In the genomic region with DNA sequence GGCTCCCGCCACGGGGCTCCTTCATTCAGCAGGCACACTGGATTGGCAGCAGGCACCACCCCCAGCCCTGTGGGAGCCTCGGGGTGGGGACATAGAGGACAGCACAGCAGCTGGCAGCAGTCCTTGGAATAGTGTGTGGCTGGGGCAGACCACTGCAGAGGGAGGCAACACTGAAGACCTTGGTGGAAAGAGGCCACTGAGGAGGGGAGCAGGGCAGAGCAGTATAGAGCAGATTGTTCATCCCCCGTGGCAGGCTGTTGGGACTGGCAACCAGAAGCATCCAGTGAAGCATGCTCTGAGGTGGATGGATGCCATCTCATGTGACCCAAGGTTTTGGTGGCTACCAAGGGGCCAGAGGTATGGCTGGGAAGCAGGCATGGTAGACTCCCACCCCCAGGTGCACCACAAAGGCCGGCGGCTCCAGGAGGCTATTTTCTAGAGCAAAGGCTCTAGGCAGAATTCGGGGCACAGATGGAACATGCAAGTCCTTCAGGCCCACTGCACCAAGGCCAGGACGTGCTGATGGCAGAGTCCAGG, we compare ENCODE assay signal across 8 mouse cellular contexts. TPM values are rescaled to one million over a fixed set of nuclear protein-coding genes. Genes with fewer than 3 reads are reported as not detected.
DNase-seq lines count a peak whose midpoint lies in the region; ATAC-seq lines count a peak whose summit lies in the region.

No protein-coding gene starts in this region.

- WGBS in embryonic facial prominence, embryonic 12.5 days, result 76% methylated on average over 8 of the region's 8 CpGs
- 76% methylated on average over 8 of the region's 8 CpGs for WGBS in liver, embryonic 11.5 days

- H3K4me1 ChIP-seq in embryonic facial prominence, embryonic 12.5 days, result peaks cover 8% of the 10 kb centered on the region; the same call in 1 of the 2 replicates
- H3K4me1 ChIP-seq in liver, embryonic 11.5 days (replicated peaks; ENCODE audit: control insufficient read depth, insufficient read depth, low read length), result peaks cover 12% of the 10 kb centered on the region; the same call in 1 of the 2 replicates

- DNase-seq in layer of hippocampus, adult 11-12 months (ENCODE audit: low spot score), result peak; percentile 43
- DNase-seq in layer of hippocampus, adult 9-10 months (ENCODE audit: low spot score), result no peak
- DNase-seq in layer of hippocampus, postnatal 10 days (ENCODE audit: low spot score in 2 of 2), result peak; percentile 51 to 55
- no peak for DNase-seq in MN1 (ENCODE audit: low spot score)
- DNase-seq in liver, embryonic 11.5 days (ENCODE audit: low spot score), result no peak
- no peak for DNase-seq in urinary bladder, postnatal 14 days (ENCODE audit: low spot score)

- no peak overlapping the region for H3K4me2 ChIP-seq in embryonic facial prominence, embryonic 12.5 days (replicated peaks)
- no peak overlapping the region for H3K4me2 ChIP-seq in liver, embryonic 11.5 days

- no peak overlapping the region for H3K9ac ChIP-seq in embryonic facial prominence, embryonic 12.5 days
- H3K9ac ChIP-seq in liver, embryonic 11.5 days (ENCODE audit: low read depth, low read length), result no peak overlapping the region

- H3K36me3 ChIP-seq in embryonic facial prominence, embryonic 12.5 days, result no peaks in the 10 kb centered on the region
- 0 out of 2 replicates have a peak, but pooled peaks cover 2% of the 10 kb centered on the region for H3K36me3 ChIP-seq in liver, embryonic 11.5 days (ENCODE audit: control insufficient read depth, insufficient read depth, low read length)

- peak; percentile 54; the same call in 1 of the 2 replicates for ATAC-seq in cerebellum, adult (ENCODE audit: insufficient number of reproducible peaks, low FRiP score, low TSS enrichment)
- peak; percentile 64; the same call in 1 of the 2 replicates for ATAC-seq in embryonic facial prominence, embryonic 12.5 days (ENCODE audit: insufficient number of reproducible peaks, insufficient read depth, low FRiP score, low TSS enrichment)
- ATAC-seq in liver, embryonic 11.5 days (replicated peaks; ENCODE audit: low FRiP score), result no peak

- no peak overlapping the region for H3K4me3 ChIP-seq in embryonic facial prominence, embryonic 12.5 days
- H3K4me3 ChIP-seq in liver, embryonic 11.5 days (ENCODE audit: low read depth, low read length), result no peak overlapping the region

- no peaks in the 10 kb centered on the region for H3K9me3 ChIP-seq in embryonic facial prominence, embryonic 12.5 days
- no peaks in the 10 kb centered on the region for H3K9me3 ChIP-seq in liver, embryonic 11.5 days (ENCODE audit: control insufficient read depth, low read length)

- H3K27ac ChIP-seq in embryonic facial prominence, embryonic 12.5 days, result no peak overlapping the region; the same call in 1 of the 2 replicates
- no peak overlapping the region for H3K27ac ChIP-seq in liver, embryonic 11.5 days (ENCODE audit: low read depth, low read length)

- no peaks in the 10 kb centered on the region for H3K27me3 ChIP-seq in embryonic facial prominence, embryonic 12.5 days
- H3K27me3 ChIP-seq in liver, embryonic 11.5 days (replicated peaks; ENCODE audit: control insufficient read depth, insufficient read depth, low read length), result no peaks in the 10 kb centered on the region

RNA-seq across cellular contexts. Expression of gene Ppp1r37, which starts 20.7 kb away (rescaled TPM):
- polyA plus RNA-seq in embryonic facial prominence, embryonic 12.5 days (2016; fragmentation: Nextera tagmentation; extraction: Ambion mirVana), result 36.0 and 40.6 TPM in 2 replicates
- 10 to 100 TPM; 82.0 to 83.6 TPM for total RNA-seq in layer of hippocampus, postnatal 10 days (2021)
- 2.9 and 3.1 TPM in 2 replicates for polyA plus RNA-seq in liver, embryonic 11.5 days (2014; fragmentation: Nextera tagmentation; extraction: Ambion mirVana)

RNA-seq across cellular contexts. Expression of gene Nkpd1, which starts 24.6 kb away (rescaled TPM):
- 0.06 TPM in 1 of 2 replicates, not detected in the other for polyA plus RNA-seq in embryonic facial prominence, embryonic 12.5 days (2016; fragmentation: Nextera tagmentation; extraction: Ambion mirVana)
- total RNA-seq in layer of hippocampus, postnatal 10 days (2021), result 1 to 10 TPM in 1 of 2 experiments, under 1 TPM in 1; 0.94 to 1.0 TPM
- polyA plus RNA-seq in liver, embryonic 11.5 days (2014; fragmentation: Nextera tagmentation; extraction: Ambion mirVana), result not detected in 2 replicates

RNA-seq across cellular contexts. Expression of gene Trappc6a, which starts 34.0 kb away (rescaled TPM):
- 61.7 and 63.5 TPM in 2 replicates for polyA plus RNA-seq in embryonic facial prominence, embryonic 12.5 days (2016; fragmentation: Nextera tagmentation; extraction: Ambion mirVana)
- total RNA-seq in layer of hippocampus, postnatal 10 days (2021), result 10 to 100 TPM; 22.3 to 24.6 TPM
- polyA plus RNA-seq in liver, embryonic 11.5 days (2014; fragmentation: Nextera tagmentation; extraction: Ambion mirVana), result 97.4 and 108 TPM in 2 replicates

RNA-seq across cellular contexts. Expression of gene Bloc1s3, which starts 34.1 kb away (rescaled TPM):
- polyA plus RNA-seq in embryonic facial prominence, embryonic 12.5 days (2016; fragmentation: Nextera tagmentation; extraction: Ambion mirVana), result 4.1 and 4.6 TPM in 2 replicates
- 1 to 10 TPM; 6.9 to 8.2 TPM for total RNA-seq in layer of hippocampus, postnatal 10 days (2021)
- polyA plus RNA-seq in liver, embryonic 11.5 days (2014; fragmentation: Nextera tagmentation; extraction: Ambion mirVana), result 2.0 and 2.1 TPM in 2 replicates

RNA-seq across cellular contexts. Expression of gene Zfp296, which starts 34.9 kb away (rescaled TPM):
- 0.17 and 0.36 TPM in 2 replicates for polyA plus RNA-seq in embryonic facial prominence, embryonic 12.5 days (2016; fragmentation: Nextera tagmentation; extraction: Ambion mirVana)
- total RNA-seq in layer of hippocampus, postnatal 10 days (2021), result not detected
- polyA plus RNA-seq in liver, embryonic 11.5 days (2014; fragmentation: Nextera tagmentation; extraction: Ambion mirVana), result 2.3 and 2.4 TPM in 2 replicates

Comparison
In these comparisons a context has a peak if more than half of its experiments do, and no peak if none do; other contexts are left out.
1. DNase-seq: peak in layer of hippocampus, adult 11-12 months (single experiment) and layer of hippocampus, postnatal 10 days (2 of 2); none in layer of hippocampus, adult 9-10 months (single experiment), MN1 (single experiment), liver, embryonic 11.5 days (single experiment) and urinary bladder, postnatal 14 days (single experiment).